Mouse (Mus musculus): Measurements from ENCODE around the gene Cst3. TPM values are rescaled to one million over a fixed set of nuclear protein-coding genes. Genes with fewer than 3 reads are reported as not detected.

Cst3 gene
- total and polyA plus RNA-seq, 2 experiments from 2014 or later = 495 to 1,133 TPM

GRCm38 (mm10) chr2:148888872-148889271, 13.4 kb upstream of the Cst3 start:
- ATAC-seq = no peak
- no peaks in the 10 kb centered on the region for H3K9me3 ChIP-seq (ENCODE audit: low read length)
- DNase-seq = no peak
- 42% methylated on average over 3 of the region's 3 CpGs for WGBS
- no peak overlapping the region for H3K9ac ChIP-seq
- H3K27me3 ChIP-seq (ENCODE audit: insufficient read depth, low read length) = no peaks in the 10 kb centered on the region
- no peak for TF ChIP-seq CTCF (IDR thresholded peaks at IDR 0.05; ENCODE audit: low read depth)
- no peak overlapping the region for H3K4me2 ChIP-seq (ENCODE audit: low read depth)
- peak overlapping the region; percentile 48 for H3K27ac ChIP-seq (ENCODE audit: low read depth, low read length)
- H3K36me3 ChIP-seq (ENCODE audit: insufficient read depth) = no peaks in the 10 kb centered on the region
- no peaks in the 10 kb centered on the region for H3K4me1 ChIP-seq (ENCODE audit: insufficient read depth)
- H3K4me3 ChIP-seq (ENCODE audit: low read depth, low read length) = no peak overlapping the region

- no peak for TF ChIP-seq CTCF (IDR thresholded peaks at IDR 0.05; ENCODE audit: low read depth)
- no peak for DNase-seq
- Histone ChIP-seq H3K27me3 (ENCODE audit: insufficient read depth, low read length) (no peaks in the 10 kb centered on the region), H3K36me3 (ENCODE audit: insufficient read depth) (no peaks in the 10 kb centered on the region), H3K4me2 (ENCODE audit: low read depth) (no peak overlapping the region), H3K9ac (no peak overlapping the region), H3K9me3 (ENCODE audit: low read length) (no peaks in the 10 kb centered on the region), H3K4me3 (ENCODE audit: low read depth, low read length) (no peak overlapping the region), H3K27ac (ENCODE audit: low read depth, low read length) (no peak overlapping the region), H3K4me1 (ENCODE audit: insufficient read depth) (no peaks in the 10 kb centered on the region)
- peak; percentile 20; the same call in 1 of the 2 replicates for ATAC-seq
Observed at GRCm38 (mm10) chr2:148884738-148885137, 9.2 kb upstream of the Cst3 start.

- Histone ChIP-seq H3K4me2 (ENCODE audit: low read depth) (no peak overlapping the region), H3K4me1 (ENCODE audit: insufficient read depth) (peaks cover 6% of the 10 kb centered on the region), H3K9ac (no peak overlapping the region), H3K9me3 (ENCODE audit: low read length) (no peaks in the 10 kb centered on the region), H3K27ac (ENCODE audit: low read depth, low read length) (no peak overlapping the region), H3K4me3 (ENCODE audit: low read depth, low read length) (no peak overlapping the region), H3K27me3 (ENCODE audit: insufficient read depth, low read length) (no peaks in the 10 kb centered on the region), H3K36me3 (ENCODE audit: insufficient read depth) (no peaks in the 10 kb centered on the region)
- 71% methylated on average over 1 of the region's 1 CpGs for WGBS
- no peak for ATAC-seq
- no peak for DNase-seq
- TF ChIP-seq CTCF (IDR thresholded peaks at IDR 0.05; ENCODE audit: low read depth) = no peak
Observed at GRCm38 (mm10) chr2:148879199-148879598, 3.7 kb upstream of the Cst3 start.

- DNase-seq (no peak), ATAC-seq (no peak)
- H3K9me3 ChIP-seq (ENCODE audit: low read length) = no peaks in the 10 kb centered on the region
- no peak overlapping the region for H3K4me2 ChIP-seq (ENCODE audit: low read depth)
- H3K27ac ChIP-seq (ENCODE audit: low read depth, low read length) = no peak overlapping the region
- H3K27me3 ChIP-seq (ENCODE audit: insufficient read depth, low read length) = no peaks in the 10 kb centered on the region
- H3K4me3 ChIP-seq (ENCODE audit: low read depth, low read length) = no peak overlapping the region
- no peak for TF ChIP-seq CTCF (IDR thresholded peaks at IDR 0.05; ENCODE audit: low read depth)
- no peaks in the 10 kb centered on the region for H3K36me3 ChIP-seq (ENCODE audit: insufficient read depth)
- peaks cover 11% of the 10 kb centered on the region for H3K4me1 ChIP-seq (ENCODE audit: insufficient read depth)
- H3K9ac ChIP-seq = no peak overlapping the region
- 19% methylated on average over 2 of the region's 2 CpGs for WGBS
Observed at GRCm38 (mm10) chr2:148878641-148879130, 3.2 kb upstream of the Cst3 start.

- no peak for ATAC-seq
Observed at GRCm38 (mm10) chr2:148877016-148877770, 1.7 kb upstream of the Cst3 start.

GRCm38 (mm10) chr2:148874617-148875334, 716 bp downstream of the Cst3 start:
- H3K9me3 ChIP-seq (ENCODE audit: low read length) = no peaks in the 10 kb centered on the region
- peaks cover 26% of the 10 kb centered on the region for H3K4me1 ChIP-seq (ENCODE audit: insufficient read depth)
- peak overlapping the region; percentile 89 for H3K27ac ChIP-seq (ENCODE audit: low read depth, low read length)
- H3K36me3 ChIP-seq (ENCODE audit: insufficient read depth) = peaks cover 17% of the 10 kb centered on the region
- no peak for TF ChIP-seq CTCF (IDR thresholded peaks at IDR 0.05; ENCODE audit: low read depth)
- WGBS = under 1% methylated on average over 34 of the region's 34 CpGs
- peak overlapping the region; percentile 93 for H3K4me3 ChIP-seq (ENCODE audit: low read depth, low read length)
- no peaks in the 10 kb centered on the region for H3K27me3 ChIP-seq (ENCODE audit: insufficient read depth, low read length)
- H3K4me2 ChIP-seq (ENCODE audit: low read depth) = peak overlapping the region; percentile 65
- ATAC-seq (peak; percentile 64), DNase-seq (peak; percentile 62)
- peak overlapping the region; percentile 95 for H3K9ac ChIP-seq

More at GRCm38 (mm10) chr2:148877016-148877770, 1.7 kb upstream of the Cst3 start:
- DNase-seq = no peak
- Histone ChIP-seq H3K9ac (no peak overlapping the region), H3K36me3 (ENCODE audit: insufficient read depth) (no peaks in the 10 kb centered on the region), H3K4me3 (ENCODE audit: low read depth, low read length) (no peak overlapping the region), H3K4me2 (ENCODE audit: low read depth) (no peak overlapping the region), H3K4me1 (ENCODE audit: insufficient read depth) (peaks cover 25% of the 10 kb centered on the region), H3K27ac (ENCODE audit: low read depth, low read length) (no peak overlapping the region), H3K9me3 (ENCODE audit: low read length) (no peaks in the 10 kb centered on the region), H3K27me3 (ENCODE audit: insufficient read depth, low read length) (no peaks in the 10 kb centered on the region)
- no peak for TF ChIP-seq CTCF (IDR thresholded peaks at IDR 0.05; ENCODE audit: low read depth)
- WGBS = 63% methylated on average over 3 of the region's 3 CpGs

GRCm38 (mm10) chr2:148874224-148874616, 1.3 kb downstream of the Cst3 start:
- TF ChIP-seq CTCF (IDR thresholded peaks at IDR 0.05; ENCODE audit: low read depth) = no peak
- DNase-seq = no peak
- ATAC-seq = peak; percentile 8; the same call in 1 of the 2 replicates
- Histone ChIP-seq H3K36me3 (ENCODE audit: insufficient read depth) (peaks cover 17% of the 10 kb centered on the region), H3K4me2 (ENCODE audit: low read depth) (peak overlapping the region; percentile 65), H3K4me3 (ENCODE audit: low read depth, low read length) (peak overlapping the region; percentile 93), H3K9ac (peak overlapping the region; percentile 95), H3K27ac (ENCODE audit: low read depth, low read length) (peak overlapping the region; percentile 3; the same call in 1 of the 2 replicates), H3K27me3 (ENCODE audit: insufficient read depth, low read length) (no peaks in the 10 kb centered on the region), H3K9me3 (ENCODE audit: low read length) (no peaks in the 10 kb centered on the region), H3K4me1 (ENCODE audit: insufficient read depth) (peaks cover 26% of the 10 kb centered on the region)
- WGBS = 35% methylated on average over 3 of the region's 3 CpGs
